Mouse (Mus musculus) spleen, postnatal 10 days (tissue): ENCODE results near the gene Gm26920.

Source experiments
- DNase-seq, 2 experiments: peaks; one replicate each; pipeline ENCODE4 v3.0.0; 2021 to 2022; ENCODE audit warnings: low spot score in 2 of 2

Gene Gm26920

DNA sequence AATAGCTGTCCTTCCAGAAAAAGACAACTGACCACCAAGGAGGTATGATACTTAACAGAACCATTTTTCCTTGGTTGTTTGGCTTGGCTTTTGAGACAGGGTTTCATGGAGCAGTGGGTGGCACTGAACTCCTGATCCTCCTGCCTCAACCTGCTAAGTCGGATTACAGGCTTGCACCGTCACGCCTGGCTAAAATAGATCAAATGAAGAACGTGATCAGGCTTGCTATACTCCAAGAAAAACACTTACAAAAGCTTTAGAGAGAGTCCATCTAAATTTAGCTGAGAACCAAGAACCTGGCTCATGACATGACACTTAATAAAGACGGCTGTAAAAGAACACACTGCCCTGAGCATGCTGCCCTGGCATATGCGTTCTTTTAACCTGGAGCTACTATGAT lies 29.9 kb downstream of the Gm26920 start:
- no peak for DNase-seq

DNA sequence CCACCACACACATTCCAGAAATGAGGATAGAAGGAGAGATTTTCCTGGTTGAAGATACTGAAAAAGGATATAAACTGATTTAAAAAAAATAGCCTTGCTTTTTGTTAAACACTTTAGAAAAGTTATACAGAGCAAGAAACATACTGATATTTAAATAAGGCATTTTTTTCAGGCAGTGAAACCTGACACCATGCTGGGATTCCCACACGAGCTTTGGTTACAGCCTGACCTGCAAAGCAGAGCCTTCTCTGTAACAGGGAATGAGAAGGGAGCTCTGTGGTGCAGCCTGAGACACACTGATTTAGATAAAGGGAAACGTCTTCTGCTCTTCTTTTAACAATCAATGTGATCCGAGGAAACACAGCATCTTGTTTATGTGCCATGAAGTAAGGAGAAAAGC lies 36.6 kb downstream of the Gm26920 start:
- no peak for DNase-seq

DNA sequence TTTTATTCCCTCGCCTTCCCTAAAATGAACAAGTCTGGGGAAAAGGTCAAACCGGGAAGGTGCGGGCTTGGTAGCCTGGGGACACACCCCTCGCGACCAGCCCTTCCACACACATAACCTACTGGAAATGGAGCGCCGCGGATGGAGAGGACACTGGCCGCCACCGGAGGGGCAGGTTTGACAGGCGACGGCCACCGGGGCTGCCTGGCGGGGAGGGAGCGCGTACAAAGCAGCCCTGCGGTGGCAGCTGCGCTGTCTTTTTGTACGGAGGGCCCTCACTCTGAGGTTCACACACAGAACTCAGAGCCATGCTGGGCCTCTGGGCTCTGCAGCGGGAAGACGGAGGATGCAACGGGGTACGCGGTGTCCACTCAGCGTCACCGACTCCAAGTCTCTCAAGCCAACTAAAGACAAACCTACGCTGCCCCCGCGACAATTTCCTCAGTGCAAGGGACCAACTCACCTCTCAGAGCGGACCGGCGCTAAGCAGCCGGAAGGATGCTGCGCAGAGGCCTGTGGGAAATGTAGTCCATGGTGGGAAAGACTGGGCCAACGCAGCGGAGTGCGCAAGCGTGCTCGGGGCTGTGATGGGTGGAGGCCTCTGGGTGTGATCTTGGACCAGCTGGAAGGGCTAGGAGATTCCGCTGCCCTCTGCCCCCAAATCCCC lies 39.2 kb downstream of the Gm26920 start, which contains the start of gene Zfp14:
Gene Zfp14 (minus strand): TSS at position 499 of the 667 bp plus-strand sequence.
- peak; percentile 81 to 94 for DNase-seq

DNA sequence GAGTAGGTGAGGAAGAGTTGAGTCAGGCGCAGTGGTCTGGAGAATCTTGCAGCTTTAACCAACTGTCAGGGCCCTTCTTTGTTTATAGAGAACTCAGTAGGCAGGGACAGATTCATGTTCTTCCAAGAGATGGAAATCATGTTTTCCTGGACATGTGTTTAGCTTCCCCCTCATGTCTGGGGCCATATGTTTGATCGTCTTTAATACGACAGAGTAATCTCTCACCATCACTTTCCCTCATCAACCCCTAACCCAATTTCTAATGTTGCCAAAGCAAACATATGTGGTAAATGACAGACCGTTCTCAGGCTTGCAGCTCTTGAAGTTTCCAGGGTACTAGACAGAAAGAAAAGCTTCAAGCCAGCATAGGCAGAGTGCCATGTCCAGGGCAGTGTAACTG lies 42.1 kb downstream of the Gm26920 start:
- no peak for DNase-seq

DNA sequence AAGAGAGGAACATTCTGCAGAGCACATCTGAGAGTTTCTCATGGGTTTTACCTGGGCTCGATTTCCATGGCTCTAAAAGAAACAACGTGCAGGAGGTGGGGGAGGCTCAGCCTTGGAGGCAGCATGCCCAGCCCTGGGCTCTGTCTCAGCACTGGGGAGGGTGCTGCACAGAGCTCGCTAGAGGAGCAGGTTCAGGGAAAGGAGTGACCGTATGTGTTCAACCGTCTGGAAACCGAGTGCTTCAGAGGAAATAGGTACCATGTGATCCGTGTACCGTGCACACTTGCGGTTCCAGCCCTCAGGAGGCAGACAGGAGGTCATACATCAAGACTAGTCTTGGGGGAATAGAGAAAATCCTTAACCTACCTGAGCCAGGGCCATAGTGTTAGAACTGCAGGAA lies 45.9 kb downstream of the Gm26920 start:
- no peak for DNase-seq

DNA sequence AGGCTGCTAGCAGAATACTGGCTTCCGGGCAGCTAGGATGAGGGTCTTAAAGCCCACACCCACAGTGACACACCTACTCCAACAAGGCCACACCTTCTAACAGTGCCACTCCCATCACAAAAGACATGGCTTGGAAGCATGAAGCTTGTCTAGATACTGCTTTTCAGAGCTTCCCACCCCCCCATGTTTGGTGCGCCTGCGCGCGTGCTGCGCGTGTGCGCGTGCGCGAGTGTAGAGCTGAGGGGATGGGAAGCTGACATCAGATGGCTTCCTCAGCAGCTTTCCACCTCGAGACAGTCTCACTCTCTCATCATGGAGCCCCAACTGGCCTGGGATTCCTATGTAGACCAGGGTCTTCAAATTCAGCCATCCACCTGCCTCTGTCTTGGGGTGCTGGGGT lies 55.9 kb downstream of the Gm26920 start:
- no peak for DNase-seq

DNA sequence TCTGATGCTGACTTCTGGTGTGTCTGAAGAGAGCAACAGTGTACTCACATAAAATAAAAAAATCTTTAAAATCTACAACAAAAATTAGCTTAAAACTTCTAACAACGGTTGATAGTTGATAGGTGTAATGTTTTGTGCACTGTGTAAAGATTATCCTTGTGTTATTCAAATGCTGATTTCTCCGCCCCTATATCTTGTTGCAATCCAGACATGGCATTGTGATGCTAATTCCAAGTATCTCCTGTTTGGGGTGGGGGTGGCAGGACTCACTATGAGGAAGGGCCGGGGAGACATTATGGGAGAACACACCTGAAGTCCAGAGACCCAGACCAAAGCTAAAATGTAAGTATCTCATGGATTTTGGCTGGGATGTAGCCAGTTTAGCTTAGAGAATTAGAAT lies 58.8 kb downstream of the Gm26920 start:
- no peak for DNase-seq

DNA sequence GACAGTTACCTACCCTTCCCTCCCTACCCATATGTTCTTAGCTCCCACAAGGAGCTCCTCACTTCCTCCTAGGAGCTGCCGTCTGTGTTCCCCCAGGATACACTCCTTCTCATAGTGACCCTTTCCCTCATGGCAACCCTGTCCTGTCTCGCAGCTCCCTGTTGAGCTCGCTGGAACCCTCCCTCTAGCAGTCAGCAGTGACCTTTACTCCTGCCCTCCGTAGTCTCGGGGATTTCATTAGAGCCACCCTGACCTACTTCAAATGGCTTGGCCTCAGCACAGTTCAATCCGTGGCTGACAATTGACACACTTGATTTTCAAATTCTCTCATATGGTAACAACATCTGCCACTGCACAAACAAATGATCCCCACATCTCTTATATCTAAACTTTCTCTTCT lies 59.5 kb downstream of the Gm26920 start:
- DNase-seq: no peak

DNA sequence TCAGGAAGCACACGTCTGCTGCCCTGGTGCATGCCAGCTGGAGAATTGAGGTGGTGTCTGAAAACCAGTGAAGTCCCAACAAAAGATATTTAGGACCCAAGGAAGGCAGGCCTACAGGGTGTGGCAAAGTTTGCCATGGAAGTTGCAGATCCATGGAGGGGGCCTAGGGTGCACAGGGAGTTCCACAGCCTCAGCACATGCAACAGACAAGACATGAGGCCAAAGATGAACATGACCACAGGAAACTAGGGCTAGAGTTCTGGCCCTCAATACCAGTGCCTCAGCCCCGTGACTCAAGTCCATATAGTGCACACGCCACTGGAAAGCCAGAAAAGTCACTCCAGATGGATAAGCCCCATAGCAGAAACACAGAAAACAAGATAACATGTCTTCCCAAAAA lies 61.6 kb downstream of the Gm26920 start:
- DNase-seq: no peak

DNA sequence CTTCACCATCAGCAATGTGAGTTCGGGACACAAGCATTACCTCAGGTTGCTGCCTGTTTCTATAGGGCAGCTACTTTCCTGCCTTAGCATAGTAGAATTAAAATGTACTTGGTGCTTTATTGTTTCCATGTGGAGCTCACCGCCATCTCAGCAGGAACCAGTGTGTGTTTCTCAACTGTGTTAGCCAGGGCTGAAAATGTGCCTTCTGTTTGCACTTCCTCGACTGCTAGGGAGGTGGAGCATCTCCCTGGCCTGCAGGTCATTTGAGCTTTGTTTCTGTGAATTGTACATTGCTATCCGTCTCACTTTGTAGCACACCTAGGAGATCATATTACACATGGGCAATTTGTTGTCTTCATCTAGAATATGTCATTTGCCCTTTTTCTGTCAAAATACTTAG lies 62.9 kb downstream of the Gm26920 start:
- no peak for DNase-seq

DNA sequence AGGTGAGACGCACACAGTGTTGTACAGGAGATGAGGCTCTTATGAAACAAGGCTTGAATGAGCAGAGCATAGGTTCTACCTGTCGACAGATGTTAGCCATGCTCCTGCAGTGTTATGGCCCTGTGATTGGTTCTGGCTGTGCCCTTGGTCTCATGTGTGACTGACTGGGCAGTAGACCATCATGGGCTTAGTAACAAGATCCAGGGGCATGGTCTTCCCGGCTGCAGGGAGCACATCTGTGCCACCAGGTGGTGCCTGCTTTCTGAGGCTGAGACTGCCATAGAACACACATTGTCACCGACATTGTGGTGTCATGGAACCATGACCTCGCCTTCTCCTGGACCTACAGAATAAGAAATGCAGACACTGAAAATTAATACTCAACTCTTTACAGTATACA lies 64.9 kb downstream of the Gm26920 start:
- no peak for DNase-seq

DNA sequence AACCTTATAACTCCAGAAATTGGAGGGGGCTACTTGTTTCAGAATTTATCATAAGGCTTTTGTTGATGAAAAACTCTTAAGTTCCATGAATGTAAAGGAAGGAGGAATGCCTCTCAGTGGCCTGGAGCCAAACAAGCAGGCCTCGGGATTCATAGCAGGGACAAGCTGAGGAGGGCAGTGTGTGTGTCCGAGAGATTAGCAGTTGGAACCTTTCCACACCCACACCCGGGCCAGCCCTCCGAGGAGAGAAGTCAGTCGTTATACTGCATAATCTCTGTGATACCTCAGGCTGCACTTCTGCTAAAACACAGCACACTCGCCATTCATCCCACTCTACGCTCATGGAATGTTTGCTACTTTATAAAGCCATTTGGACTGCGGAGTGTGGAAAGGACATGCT lies 66.4 kb downstream of the Gm26920 start:
- peak; percentile 53 to 84 for DNase-seq

DNA sequence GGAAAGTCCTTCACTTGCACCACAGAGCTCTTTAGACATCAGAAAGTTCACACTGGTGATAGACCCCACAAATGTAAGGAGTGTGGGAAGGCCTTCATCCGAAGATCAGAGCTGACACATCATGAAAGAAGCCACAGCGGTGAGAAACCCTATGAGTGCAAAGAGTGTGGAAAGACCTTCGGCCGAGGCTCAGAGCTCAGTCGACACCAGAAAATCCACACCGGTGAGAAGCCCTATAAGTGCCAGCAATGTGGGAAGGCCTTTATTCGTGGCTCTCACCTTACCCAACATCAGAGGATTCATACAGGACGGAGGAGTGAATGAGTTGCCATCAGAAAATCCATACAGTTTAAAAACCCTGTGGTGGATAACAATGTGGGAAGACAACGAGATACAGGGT lies 66.9 kb downstream of the Gm26920 start:
- DNase-seq: no peak

DNA sequence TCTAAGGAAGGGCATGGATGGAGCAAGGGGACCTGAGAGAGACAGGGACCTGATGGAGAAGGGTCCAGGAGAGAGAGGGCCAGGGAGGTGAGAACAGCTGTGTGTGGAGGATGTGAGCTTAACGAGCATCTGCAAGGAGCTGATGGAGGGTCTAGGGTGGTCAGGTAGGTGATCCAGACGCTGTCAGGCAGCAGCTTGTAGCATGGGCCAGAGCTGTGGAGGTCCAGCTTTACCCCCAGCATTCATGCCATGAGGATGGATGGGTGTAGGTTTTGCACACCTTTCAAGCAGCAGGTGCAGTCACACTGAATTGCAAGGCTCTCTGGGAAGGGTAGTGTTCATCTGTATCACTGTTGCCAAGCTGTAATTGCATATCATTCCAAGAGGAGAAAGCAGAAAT lies 70.7 kb downstream of the Gm26920 start:
- DNase-seq: no peak

DNA sequence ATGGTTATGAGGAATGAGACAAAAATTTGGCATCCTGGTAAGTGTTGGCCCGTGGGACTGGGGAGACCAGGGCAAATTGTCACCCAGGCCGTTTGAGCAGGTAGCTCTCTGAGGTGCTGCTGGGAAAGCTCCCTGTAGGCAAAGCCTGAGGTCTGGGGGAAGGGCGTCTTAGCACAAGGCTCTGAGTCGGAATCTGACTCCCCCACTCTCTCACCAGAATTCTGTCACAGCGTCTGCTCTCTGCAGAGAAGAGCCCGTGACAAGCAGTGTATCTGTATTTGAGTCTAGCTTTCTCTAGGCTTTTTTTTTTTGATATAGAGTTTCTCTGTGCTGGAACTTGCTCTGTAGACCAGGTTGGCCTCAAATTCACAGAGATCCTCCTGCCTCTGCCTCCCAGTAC lies 73.0 kb downstream of the Gm26920 start:
- DNase-seq: no peak

DNA sequence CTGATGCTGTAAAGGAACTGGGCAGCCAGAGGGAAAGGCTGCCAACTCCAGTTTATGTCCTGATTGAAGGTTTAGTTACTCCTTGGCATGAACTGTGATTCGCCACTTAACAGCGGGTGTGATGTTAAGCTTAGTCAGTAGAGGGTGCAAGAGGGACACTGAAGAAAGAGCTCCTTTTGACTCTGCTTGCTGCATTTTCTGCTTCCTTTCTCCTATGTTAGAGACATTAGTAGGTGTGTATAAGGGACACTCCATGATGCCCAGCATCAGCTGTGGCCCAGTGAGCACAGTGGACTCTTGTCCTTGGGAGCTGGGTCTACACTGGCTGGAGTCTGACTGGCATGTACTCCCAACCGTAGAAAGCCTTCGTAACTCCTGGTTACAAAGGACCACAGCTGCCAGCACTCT lies 77.2 kb downstream of the Gm26920 start:
- DNase-seq: peak; percentile 40 to 67

DNA sequence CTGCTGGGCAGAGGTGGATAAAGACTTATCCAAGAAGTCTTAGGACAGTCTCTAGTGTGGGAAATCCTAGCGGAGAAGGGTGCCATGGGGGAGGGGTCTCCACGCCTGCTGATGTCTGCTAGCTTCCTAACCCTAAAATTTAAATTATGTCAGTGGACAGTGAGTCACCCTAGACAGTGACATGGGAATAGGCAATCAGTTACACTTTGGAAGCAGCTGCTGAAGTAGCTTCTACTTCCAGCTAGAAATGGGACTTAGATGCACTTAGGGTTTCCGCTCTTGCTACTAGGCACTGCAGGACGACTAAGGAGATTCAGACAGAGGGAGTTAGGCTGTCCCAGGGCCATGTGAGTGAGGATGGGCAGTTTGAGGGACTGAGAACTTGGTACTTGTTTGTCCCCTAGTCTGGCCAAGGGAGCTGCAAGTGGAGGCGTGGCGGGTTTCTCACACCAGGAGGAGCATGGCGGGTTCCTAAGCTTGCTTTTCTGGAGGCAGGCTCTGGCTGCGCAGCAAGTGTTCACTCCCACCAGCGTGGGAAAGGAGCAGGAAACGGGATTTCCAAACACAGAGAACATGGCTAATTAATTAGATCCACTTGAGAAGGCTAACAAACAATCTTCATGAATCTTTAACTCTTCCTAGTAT lies 79.5 kb downstream of the Gm26920 start:
- no peak for DNase-seq

DNA sequence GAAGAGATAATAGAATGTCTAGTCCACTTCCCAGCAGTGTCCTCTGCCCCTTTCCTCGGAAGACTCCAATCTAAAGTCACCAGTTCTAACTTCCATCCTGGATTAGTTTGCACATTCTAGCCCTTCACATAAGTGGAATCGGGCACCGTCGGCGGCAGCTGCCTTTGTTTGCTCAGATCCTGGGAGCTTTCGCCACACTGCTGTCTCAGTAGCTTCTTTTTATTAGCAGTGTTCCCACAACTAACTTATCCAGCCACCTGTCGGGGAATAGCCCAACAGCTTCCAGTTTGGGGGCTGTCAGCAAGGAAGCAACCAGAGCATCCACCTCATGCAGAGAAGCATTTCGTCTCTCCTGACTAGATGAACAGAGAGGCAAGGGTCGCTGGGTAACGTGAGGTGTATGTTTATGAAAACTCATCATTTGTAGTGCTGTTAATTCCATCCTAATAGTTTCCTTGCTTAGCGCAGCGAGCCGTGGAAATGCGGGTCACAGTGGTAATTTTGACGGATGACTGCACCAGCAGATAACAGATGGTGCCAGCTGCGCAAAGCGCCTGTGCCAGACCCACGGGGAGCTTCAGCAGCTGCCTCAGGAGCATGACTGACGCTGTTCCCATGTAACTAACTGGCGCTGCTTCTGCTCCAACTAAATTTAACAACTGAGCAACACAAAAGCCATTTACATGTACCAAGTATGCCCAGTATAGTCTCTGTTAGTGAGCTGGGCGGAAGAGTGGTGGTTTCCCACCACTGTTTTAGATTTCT lies 80.7 kb downstream of the Gm26920 start:
- no peak for DNase-seq

DNA sequence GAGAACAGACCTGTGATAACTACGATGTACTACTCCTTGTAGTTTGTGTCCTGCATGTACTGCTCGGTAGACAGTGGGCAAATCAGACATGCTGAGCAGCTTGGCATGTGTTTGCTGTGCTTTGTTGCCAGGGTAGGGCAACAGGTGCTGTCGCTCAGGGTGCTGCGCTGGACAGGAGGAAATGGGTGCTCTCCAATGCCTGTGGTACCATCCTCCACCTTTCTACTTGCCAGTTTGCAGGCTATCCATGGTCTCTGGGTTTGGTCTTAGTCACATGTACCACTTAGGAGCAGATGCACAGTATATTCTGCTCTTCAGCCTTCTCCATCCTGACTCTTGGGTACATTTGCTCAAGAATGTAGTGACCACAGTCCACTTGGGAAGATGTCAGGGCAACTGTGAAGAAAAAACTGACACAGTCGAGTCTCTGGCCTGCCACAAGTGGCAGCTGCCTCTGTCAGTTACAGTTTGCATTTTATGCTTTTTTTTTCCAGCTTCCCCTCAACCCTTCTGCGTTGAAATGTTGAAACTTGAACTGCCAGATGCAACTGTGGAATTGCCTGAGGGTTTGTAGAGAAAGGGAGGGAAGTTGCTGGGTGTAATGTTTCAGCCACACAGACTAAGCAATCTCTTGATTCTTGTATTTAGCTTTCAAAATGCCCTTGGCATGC lies 82.1 kb downstream of the Gm26920 start:
- no peak for DNase-seq

DNA sequence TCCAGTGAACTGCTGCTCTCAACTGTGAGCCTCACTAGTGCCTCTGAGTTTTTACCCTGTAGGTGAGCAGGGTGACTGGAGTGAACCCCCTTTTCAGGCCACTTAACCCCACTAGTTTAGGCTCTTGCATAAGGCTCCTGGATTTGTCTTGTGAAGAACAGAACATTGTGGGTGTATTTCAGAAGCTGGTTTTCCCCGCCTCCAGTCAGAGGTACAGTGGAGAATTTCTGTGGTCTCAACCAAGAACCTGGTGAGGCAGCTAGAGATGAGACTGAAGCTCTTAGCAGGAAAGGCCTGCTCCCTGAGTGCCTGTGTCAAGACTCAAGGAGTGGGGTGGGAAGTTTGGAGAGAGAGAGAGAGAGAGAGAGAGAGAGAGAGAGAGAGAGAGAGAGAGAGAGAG lies 82.6 kb downstream of the Gm26920 start:
- DNase-seq: no peak
